Mouse (Mus musculus) erythroblast, embryonic 14.5 days (primary cell): Measurements from ENCODE around the gene Arhgef11.

ENCODE experiments used
- GATA1 ChIP-seq: IDR thresholded peaks from 2 replicates; pipeline ENCODE4 v1.6.1; 2012; ENCODE audit warnings: low read length, inconsistent platforms, mixed read lengths
- TAL1 ChIP-seq: IDR thresholded peaks from 3 replicates; pipeline ENCODE4 v1.6.1; 2012; ENCODE audit warnings: low read length, inconsistent platforms, mixed read lengths

DNA sequence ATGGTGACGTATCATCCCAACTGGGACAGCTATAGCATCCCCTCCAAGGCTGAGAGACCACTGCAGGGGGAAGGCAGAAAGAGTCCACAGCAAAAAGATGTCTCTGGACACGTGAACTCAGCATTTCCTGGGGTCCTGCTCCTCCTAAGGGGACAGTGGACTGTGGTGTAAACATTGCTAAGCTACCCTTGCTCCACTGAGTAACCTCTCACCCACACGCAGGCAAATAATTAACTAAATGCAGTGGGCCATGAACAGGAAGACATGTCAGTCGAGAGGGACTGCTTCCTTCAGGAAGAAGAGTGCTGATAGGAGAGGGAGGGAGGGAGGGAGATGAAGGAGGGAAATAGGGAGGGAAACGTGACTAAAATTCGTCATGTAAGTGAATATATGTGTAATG is 153.7 kb downstream of the Arhgef11 start:
- no peak for TF ChIP-seq TAL1
- no peak for TF ChIP-seq GATA1
